Mouse (Mus musculus): ENCODE measurements around the gene Ms4a12. TPM values are rescaled to one million over a fixed set of nuclear protein-coding genes. Genes with fewer than 3 reads are reported as not detected.

Ms4a12 gene
- polyA plus RNA-seq, 3 experiments from 2014 or later, result not detected

Other genes with a start within 250 kb of the Ms4a12 start
- not detected for gene Ms4a15, start 239.2 kb downstream of the Ms4a12 start, polyA plus RNA-seq (2017; shearing (Covaris generic))
- not detected for gene Ms4a18, start 214.4 kb downstream of the Ms4a12 start, polyA plus RNA-seq (2017; shearing (Covaris generic))
- gene Ms4a8a, start 151.3 kb downstream of the Ms4a12 start, polyA plus RNA-seq (2017; shearing (Covaris generic)), result under 1 TPM in 1 of 3 experiments, not detected in 2; 0.54 TPM
- not detected for gene 1700017D01Rik, start 101.6 kb downstream of the Ms4a12 start, polyA plus RNA-seq (2017; shearing (Covaris generic))
- not detected for gene 1700025F22Rik, start 67.1 kb downstream of the Ms4a12 start, polyA plus RNA-seq (2017; shearing (Covaris generic))
- not detected for gene Ms4a13, start 35.7 kb downstream of the Ms4a12 start, polyA plus RNA-seq (2017; shearing (Covaris generic))
- 10 to 100 TPM in 1 of 3 experiments, 1 to 10 TPM in 1, under 1 TPM in 1; 0.94 to 10.9 (median 6.5) TPM for gene Ms4a1, start 33.8 kb upstream of the Ms4a12 start, polyA plus RNA-seq (2017; shearing (Covaris generic))
- not detected for gene Ms4a5, start 51.4 kb upstream of the Ms4a12 start, polyA plus RNA-seq (2017; shearing (Covaris generic))
- not detected for gene Ms4a14, start 82.0 kb upstream of the Ms4a12 start, polyA plus RNA-seq (2017; shearing (Covaris generic))
- gene Ms4a7, start 103.7 kb upstream of the Ms4a12 start, polyA plus RNA-seq (2017; shearing (Covaris generic)), result under 1 TPM in 1 of 3 experiments, not detected in 2; 0.68 TPM
- gene Ms4a4a, start 143.1 kb upstream of the Ms4a12 start, polyA plus RNA-seq (2017; shearing (Covaris generic)), result 1 to 10 TPM in 2 of 3 experiments, not detected in 1; 1.2 to 3.9 TPM
- gene Ms4a4c, start 172.3 kb upstream of the Ms4a12 start, polyA plus RNA-seq (2017; shearing (Covaris generic)), result 10 to 100 TPM; 37.0 to 78.1 (median 53.9) TPM
- gene Ms4a4b, start 211.1 kb upstream of the Ms4a12 start, polyA plus RNA-seq (2017; shearing (Covaris generic)), result 1,000 to 10,000 TPM; 2,395 to 2,899 (median 2,705) TPM
- 10 to 100 TPM; 17.0 to 36.7 (median 21.0) TPM for gene Ms4a6c, start 236.9 kb upstream of the Ms4a12 start, polyA plus RNA-seq (2017; shearing (Covaris generic))

Data from inflammation-experienced regulatory T-cells, adult 6 months (primary cell).